Mouse (Mus musculus) spleen, postnatal 14 days (tissue): ENCODE data around the gene Bcl2a1d.
"Not testable (repeated sequence)": the region's sequence is repeated elsewhere in the genome, so short reads cannot be mapped to it uniquely, and the experiment has no call there.

Experiments used
- DNase-seq, 2 experiments: peaks; one replicate each; pipeline ENCODE4 v3.0.0; 2021 to 2022; ENCODE audit warnings: low spot score in 2 of 2

Bcl2a1d gene

DNA sequence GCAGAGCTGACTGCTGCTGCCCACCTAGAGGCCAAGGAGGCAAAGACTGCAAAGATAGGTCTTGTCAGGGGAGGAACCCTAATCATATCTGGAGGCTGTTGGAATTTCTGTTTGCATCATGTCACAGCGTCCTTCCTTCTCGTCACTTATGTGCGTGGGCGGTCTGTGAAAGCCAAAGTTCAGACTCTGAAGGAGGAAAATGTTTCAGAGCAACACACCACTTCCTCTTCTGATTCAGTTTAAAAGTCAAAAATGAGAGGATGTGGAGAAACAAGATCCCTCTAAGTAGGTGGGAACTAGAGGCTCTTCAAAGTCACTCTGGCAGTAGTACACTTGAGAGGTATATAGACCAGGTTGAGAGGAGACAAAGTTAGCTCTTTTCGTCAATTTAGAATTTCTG is at the start of gene Bcl2a1d:
Gene Bcl2a1d, minus strand, starts transcription at position 187 of the 400 bp plus-strand sequence.
- DNase-seq = not testable (repeated sequence)

DNA sequence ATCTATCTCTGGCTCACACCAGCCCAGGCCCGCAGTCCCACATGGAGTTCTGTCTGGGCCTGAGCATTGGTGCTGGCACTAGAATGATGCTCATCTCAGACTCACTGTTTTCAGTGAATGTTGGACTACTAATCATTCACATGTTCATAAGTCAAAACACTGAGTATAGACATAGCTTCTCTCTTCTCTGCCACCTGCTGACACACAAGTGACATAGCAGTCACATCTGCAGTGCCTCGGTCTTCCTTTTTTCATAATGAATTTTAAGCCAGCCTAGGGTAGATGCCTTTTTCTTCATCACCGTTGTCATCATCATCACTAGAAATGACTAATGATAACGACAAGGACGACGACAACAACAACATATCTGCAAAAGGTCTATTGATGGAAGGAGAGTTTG is 38.5 kb upstream of the Bcl2a1d start:
- not testable (repeated sequence) for DNase-seq

DNA sequence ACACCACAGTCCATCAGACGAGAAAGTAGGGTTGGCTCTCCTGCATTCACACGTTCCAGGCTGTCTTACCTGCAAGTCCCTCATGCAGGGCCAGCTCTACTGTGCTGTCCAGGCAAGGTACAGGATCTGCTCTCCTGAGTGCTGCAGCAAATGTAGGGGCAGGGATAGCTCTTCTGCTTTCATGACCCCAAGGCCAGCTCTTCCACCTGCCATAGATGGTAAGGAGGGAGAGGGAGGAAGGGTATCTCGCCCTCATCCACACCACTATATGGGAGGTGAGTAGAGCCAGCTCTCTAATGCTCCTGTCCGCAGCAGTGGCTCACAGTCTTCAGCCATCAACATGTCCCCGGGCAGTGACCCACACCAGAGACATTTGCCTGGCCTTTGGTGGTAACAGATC is 37.8 kb upstream of the Bcl2a1d start:
- DNase-seq = not testable (repeated sequence)

DNA sequence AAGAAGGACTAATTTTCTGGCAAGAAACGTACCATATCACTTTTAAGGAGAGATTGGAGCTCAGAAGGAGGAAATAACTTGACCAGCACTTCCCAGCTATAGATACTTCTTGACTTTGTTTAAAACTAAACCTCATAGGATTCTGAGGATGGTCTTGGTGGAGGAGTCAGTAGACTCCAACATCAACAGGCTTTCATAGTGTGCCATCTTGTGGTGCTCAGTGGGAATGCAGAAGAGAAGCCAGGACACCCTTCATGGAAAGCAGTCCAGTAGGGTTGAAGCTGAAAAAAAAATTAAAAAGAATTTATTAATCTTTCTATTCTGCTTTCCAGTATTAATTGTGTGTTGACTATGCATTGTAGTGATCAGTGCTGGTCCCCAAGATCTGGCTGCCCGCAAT is 15.0 kb upstream of the Bcl2a1d start:
- DNase-seq = peak in 1 of 2 experiments; percentile 32

DNA sequence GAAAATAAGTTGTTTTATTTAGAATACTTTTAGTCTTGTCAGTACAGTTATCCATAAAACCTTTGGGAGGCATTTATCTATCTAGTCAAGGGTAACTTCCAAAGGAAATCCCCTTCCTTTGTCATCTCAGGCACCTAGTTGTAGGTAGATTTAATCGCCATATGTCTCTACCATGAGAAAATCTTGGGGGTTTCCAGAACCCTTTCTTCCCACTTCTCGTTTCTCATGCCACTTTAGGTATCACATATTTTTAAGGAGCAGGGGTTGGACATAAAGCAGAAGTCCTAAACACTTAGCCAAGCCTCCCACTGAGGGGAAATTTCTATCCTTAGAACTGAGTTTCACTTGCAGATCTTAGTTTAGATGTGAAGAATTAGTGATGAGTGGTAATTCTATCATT is 14.3 kb upstream of the Bcl2a1d start:
- DNase-seq = not testable (repeated sequence)

DNA sequence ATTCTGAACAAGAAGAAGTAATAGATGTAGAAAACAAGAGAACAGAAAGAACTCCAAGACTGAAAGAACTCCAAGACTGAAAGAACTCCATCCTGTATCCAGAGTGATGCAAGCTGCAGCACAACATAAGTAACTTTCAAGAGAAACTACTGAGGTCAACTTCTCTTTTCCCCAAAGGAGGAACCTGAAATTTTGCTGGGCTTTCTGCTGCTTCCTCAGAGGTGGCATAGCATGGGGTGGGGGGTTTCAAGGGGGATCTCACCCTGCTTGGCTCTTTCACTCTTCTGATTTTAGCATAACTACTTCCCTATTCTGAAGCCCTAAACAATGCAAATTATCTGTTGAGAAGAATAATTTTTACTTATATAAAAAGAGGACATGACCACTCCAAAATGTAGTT is 3.6 kb upstream of the Bcl2a1d start:
- not testable (repeated sequence) for DNase-seq

DNA sequence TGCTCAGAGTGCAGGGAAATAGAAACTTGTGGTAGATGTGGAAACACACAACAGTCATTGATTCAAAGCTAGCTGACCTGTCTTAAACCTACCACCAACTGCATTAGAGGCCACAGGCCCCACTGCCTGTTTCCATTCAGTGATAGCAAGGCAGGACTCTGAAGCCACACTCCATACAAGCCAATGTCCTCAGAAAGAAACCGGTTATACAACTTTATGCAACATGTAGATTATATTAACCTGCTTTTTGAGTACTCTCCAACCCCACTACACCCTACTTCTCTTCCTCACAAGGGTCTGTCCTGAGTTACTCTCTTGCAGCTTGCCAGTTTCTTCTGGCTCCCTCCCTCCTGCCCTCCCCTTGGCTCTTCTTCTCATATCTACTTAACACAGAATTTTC is 1.5 kb upstream of the Bcl2a1d start:
- not testable (repeated sequence) for DNase-seq

DNA sequence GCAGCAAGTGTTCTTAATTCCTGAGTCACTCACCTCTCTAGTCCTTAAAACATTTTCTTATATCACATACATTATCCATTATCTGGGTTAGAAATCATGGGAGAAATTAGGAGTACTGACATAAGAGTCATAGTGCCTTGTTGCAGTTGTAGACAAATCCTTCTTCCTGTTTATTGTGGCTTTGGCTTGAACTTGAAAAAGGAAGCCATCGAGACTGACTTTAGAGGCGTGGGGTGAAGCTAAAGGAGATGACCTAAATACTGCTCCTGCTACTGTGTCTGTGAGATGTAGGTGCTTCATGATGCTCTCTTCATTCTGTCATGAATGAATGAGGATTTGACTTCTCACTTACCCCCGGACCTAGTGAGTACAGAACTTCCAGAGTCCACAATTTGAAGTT is 620 bp upstream of the Bcl2a1d start:
- DNase-seq = not testable (repeated sequence)

DNA sequence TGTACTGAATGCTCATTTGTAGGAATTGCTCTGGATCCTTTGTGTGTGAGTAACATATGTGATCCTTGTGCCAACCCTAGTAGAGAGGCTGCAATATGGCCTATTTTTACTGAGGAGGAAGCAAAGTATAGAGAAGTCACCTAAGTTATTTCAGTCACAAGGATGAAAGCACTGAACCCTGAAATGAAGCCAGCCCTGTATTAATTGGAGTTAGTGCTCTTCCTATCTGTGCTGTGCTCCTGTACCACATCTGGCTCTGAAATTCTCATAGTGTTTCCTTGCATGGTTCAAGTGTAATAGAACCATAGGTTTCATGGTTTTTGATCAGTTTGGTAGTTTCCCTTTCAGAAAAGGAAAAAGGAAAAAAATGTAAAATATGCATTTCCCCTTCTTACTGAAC is 3.4 kb downstream of the Bcl2a1d start:
- DNase-seq = not testable (repeated sequence)

DNA sequence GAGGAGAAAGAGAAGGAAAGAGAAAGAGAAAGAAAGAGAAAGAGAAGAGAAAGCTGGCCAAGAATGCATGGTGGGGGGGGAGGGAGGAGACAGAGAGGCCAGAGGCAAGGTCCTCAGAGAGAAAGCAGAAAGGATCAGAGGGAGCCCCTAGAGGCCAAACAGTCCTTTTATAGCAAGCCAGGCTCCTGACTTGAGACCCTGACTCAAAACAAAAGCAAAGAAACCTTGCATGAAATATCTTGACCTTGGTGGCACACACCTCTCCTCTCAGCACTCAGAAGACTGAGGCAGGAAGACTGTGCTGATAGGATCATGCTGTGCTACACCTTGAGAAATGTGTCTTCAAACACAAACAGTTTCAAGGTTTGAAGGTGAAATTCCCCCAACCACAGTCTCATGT is 10.1 kb downstream of the Bcl2a1d start:
- not testable (repeated sequence) for DNase-seq

DNA sequence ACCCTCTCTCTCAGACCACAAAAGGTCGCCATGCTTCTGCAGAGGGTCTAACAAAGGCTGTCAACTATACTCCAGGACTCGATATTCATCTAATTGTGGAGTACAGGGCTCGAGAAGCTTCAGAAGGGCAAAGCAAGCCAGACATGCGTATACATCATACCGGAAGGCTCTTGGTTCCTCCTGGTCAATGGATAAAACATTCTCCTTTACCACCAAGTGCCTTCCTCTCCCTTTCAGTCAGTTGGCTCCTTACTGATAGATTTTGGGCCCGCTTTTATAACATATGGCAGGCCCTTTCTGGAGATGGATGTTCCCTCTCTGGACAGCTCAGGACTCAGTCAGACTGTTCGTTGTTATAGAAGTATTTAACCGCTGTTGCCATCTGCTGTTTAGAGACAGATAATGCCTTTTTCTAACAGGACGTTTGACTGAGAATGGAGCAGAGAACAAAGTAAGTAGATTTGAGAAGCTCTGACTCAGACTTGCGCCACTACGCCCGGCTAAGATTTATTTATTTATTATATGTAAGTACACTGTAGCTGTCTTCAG is 11.7 kb downstream of the Bcl2a1d start, which contains the start of gene Mthfsl:
Gene Mthfsl, minus strand, starts transcription at position 308 of the 549 bp plus-strand sequence.
- not testable (repeated sequence) for DNase-seq

DNA sequence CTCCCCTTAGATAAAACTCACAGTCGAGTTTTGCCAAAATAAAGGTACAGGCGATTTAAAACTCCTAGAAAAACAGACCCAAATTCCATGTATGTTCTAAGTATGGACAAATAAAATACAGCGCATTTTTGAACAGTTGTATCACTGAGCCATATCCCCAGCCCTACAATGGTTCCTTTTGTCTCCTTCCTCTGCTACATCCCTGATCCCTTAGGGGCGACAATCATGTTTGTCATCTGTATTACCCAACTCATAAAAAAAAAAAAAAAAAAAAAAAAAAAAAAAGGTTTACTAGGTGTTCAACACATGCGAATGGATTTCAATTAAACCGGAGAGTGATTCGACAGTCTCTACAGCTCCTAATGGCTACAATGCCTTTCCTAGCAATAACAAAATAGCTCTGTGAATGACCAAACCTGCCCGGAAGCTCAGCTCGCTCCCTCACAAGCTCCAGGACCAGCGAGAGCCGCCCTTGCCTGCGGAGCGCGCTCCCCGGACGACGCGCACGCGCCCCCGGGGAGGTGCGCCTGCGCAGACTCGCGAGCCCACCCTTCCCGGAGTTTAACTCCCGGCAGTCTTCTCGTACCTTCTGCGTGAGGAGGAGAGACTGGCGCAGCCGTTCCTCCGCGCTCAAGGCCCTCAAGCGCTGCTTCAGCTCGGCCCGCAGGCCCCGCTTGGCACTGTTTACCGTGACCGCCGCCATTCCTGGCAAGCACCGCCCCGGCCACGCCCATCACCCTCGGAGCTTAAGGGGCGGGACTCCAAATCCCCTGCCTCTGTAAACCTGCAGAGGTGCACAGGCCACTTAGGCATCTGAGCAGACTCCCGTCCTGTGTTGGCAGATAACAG is 12.4 kb downstream of the Bcl2a1d start:
- DNase-seq = not testable (repeated sequence)

DNA sequence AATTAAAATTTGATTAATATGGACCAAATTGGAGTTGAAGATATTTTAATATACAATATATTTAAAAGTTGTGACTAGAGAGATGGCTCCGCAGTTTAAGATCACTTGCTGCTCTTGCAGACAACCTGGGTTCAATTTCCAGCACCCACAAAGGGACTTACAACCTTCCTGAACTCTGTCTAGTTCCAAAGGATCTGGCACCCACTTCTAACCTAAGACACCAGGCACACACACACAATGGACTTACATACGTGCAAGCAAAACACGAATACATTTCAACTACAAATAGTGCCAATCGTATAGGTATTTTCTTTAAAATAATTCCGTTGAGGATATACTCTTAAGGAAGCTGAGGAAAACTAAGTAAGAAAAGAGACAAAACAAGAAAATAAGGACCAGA is 13.1 kb downstream of the Bcl2a1d start:
- DNase-seq = not testable (repeated sequence)

DNA sequence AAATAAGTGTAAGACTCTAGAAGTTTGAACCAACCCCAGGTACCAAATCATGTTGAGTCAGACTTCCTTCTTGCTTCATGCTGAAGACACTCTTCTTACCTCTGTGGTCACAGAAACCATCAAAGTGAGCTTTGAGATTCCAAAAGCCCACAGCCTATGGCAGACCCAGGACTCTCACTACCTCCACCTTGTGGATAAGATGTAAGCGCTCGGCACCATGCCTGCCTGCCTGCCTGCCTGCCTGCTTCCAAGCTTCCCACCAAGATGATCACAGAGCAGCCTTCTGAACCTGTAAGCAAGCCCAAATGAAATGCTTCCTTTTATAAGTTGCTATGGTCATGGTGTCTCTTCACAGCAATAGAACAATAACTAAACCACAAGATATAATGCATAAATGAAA is 13.6 kb downstream of the Bcl2a1d start:
- DNase-seq = not testable (repeated sequence)

DNA sequence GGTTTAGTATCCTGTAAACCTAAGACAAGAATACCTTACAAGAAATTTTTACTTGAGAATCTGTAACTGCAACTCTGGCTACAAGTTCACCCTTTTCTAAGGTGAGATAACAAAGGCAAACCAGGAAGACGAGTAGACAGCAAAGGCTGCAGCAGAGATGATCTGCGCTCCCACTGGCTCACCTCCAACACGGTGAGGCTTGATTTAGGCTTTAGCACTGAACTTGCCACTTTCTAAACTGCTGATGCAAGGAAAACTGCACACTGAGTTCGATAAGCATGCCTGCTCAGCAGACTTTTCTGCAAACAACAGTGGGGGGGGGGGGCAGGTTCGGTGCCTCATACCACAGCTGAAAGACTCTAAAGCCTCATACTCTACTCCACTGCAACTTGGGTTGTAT is 17.2 kb downstream of the Bcl2a1d start:
- DNase-seq = not testable (repeated sequence)

DNA sequence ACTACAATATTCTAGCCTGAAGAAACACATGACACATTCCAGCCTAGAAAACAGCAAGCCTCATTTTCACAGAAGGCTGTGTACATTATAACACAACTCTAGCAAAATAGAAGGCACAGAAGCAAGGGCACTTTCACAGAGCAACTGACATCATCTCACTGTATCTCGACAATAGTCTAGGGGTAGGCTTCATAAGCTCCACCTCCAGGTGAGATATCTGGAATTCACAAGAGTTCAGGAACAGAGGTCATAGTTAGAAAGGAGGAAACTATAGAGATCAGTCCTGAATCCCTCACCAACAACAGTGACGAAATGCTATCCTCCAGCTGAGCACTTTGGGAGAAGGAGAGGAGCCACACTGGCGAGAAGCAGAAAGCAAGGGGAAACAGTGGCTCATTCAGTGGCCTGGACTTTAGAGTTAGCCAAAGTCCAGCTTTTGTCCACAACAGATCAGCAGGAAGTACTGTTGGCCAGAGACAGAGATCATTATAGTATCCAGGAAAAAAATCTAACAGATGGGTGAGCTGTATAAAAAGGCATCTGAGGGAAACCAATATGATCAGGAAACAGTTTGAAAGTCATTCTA is 19.5 kb downstream of the Bcl2a1d start:
- DNase-seq = not testable (repeated sequence)

DNA sequence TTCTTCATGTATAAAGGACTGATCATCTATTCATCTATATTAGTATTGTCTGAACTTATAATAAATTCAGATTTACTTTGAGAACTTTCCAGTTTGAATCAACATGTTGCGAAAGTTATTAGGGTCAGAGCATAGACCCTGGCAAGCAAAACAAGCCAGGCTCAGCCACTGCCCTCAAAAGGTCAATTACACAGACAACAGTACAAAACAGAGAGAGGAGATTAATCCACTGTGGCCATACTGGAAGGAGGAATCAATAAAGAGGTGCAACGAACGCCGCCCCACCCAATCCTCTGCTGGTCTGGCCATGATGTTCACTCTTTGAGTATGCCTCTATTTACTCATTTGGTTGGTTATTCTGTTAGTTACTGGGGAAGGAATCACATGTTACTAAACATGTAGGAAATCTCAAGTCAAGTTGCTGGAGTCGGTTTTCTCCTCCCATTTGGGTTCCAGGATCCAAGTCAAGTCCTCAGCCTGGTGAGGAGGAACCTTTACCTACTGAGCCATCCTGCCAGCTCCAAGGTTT is 20.7 kb downstream of the Bcl2a1d start:
- DNase-seq = not testable (repeated sequence)

DNA sequence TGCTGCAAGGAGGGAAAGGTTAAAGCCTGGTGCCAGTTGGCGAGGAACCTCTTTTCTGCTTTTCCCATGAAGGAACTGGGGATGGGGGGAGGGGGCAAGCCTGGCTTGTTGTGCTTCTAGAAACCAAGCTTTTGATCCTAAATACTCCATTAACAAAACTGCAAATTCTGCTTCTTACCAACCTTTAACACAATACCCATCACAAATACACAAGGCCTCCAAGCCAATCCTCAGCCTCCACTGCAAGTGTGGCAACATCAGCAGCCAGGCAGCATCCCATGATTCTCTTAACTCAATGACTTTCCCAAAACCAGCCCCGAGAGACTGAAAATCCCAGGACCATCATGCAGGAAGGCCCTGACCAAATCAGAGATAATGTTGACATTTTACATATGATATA is 21.3 kb downstream of the Bcl2a1d start:
- DNase-seq = not testable (repeated sequence)

DNA sequence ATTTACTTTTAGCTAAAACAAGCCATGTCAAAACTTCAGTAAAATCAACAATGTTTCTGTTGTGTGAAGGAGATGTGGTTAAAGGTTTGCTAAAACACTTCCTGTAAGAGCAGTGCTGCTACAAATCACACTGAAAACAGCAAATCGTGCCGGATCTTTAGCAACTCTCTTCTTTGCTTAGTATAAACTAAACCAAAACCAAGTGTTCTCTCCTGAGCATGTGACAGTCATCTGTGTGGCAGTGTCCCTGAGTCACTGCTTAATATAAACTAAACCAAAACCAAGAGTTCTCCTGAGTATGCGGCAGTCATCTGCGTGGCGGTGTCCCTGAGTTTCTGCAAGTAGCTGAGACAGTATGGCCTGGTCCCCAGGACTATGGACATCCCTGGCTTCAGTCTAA is 21.9 kb downstream of the Bcl2a1d start:
- DNase-seq = not testable (repeated sequence)

DNA sequence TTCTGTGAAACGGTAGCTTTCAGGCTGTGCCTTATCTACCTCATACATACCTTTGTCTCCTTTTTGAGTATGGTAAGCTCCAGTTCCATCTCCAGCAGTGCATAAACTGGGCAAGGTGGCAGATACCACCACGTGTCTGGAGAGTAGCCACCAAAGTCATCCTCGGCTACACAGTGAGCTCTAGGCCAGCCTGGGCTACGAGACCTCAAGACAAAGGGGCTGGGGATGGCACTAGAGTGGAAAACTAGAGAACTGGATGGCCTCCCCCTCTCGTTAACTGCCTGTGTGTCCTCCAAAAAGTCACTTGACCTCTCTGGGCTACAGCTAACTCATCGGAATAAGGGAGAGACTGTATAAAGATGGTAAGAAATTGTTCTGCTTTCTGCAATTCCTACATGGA is 22.4 kb downstream of the Bcl2a1d start:
- peak in 1 of 2 experiments; percentile 5 for DNase-seq

DNA sequence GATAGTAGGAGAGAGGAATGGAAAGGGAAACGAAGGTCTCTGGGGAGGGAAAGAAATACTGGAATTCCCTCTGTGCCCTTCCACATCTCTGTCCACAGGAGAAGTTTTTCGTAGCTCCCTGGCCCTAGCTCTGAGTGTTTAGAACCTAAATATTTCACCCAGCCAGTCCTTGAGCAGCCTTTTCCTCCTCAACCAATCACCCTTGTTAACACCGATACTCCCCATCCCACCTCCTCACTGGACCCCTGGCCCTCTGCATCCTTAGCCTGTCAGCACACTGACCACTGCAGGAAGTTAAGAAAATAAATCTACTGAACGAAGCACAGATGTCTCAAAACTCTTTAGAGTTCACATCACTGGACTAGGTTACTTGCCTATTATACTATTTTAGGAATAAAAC is 25.0 kb downstream of the Bcl2a1d start:
- no peak for DNase-seq

DNA sequence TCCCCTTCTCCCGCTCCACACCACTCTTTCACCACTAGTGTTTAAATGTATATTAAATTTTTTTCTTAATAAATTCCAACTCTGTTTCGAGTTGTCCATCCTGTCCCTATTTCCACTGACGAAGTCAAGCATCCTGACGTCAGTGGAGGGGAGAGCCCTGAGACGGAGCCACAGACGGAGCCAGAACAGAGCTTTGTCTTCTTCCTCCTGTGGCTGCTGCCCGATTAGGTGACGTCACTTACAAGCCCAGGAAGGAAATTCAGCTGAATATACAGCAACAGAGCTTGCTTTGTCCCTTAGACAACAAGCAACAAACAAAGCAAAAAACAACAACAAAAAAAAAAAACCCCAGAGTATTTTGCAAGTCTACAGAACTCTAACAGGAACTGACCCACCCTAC is 26.6 kb downstream of the Bcl2a1d start:
- not testable (repeated sequence) for DNase-seq
